Mouse (Mus musculus): ENCODE measurements around the gene Sema3c. TPM values are rescaled to one million over a fixed set of nuclear protein-coding genes. Genes with fewer than 3 reads are reported as not detected.

The Sema3c gene
- total RNA-seq, 2 experiments from 2014 or later = 13.3 to 13.7 TPM

DNA sequence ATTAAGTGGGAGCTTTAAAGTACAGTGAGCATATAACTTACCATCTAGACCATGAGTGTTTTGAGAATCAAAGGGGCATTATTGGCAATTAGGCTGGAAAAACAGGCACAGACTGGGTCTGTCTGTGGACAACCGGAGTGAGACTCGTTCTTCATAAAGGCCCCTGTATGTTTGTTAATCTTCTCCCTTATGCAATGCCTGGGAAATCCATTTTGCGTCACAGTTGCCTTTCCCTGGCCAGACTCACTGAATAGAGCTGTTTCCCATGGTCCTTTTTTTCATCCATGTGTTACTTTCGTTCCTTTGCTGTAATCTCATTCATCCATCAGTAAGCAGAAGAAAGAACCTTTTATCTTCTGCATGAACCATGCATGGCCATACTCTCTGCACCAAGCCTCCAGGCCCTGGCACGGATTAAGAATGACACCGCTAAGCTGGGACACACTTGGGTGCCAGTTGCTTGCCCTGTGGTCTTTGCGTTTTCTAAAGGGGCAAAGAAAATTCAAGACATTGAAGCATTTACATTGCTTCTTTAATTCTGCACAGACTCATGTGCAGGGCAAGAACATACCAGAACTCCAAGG lies 73.7 kb downstream of the Sema3c start:
- DNase-seq (ENCODE audit: low spot score in 2 of 2) = no peak

DNA sequence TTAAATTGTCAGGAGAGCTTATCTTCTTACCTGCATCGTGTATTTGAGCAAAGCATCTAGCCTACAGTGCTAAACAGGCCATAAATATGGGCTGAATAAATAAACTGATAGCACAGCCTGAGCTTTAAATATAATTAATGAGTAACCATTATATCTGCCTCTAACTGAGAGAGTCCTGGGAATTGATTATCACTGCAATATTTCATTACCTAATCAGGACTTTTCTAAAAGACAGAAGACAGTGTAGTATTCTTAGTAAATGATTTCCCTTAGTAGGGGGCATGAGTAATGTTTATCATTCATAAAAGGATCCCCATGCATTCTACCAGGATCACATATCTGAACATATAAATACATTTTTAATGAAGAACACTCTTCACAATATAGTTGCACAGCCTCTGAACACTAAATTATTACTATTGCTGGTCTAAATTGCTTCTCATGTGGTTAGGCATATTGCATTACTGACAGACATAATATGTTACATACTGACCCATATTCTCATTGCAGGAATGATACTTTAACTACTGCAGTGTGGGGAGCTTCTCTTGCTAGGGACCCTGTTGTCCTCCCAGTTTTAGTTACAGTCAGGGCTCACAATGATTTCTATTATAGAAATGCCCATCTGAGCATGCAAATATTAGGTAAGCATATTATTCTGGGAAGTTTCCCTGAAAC lies 74.9 kb downstream of the Sema3c start:
- DNase-seq (ENCODE audit: low spot score in 2 of 2) = no peak

DNA sequence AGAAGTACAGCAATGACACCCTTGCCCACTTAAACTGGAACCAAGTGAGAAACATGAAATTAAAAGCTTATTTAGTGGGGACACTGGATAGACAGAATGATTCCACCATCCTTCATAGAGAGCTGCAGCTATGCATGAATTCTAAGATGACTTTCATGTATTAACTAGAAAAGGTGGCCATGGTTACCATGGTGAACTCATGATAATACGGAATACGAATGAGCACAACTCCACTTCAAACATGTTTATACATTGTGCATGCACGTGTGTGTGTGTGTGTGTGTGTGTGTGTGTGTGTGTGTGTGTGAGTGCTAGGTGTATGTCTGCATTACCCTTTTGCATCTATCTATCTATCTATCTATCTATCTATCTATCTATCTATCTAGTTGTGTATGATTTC lies 87.1 kb downstream of the Sema3c start:
- DNase-seq (ENCODE audit: low spot score in 2 of 2) = no peak

DNA sequence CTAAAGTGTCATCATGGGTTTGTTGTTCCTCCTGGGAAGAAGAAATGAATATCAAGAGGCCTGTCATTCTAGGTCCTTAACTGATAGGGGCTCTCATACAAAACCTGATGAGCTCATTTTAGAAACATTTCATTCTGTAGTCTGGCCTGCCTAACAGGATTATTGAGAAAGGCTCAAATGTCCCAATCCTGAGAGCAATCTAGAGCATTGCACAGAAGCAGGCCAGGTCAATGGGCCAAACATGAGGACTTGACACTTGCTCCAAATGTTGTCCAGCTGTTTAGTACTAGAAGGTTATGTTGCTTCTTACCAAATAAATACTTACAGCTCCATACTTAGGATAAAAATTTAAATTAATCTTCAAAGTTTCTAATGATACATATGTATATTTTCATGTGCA lies 97.3 kb downstream of the Sema3c start:
- no peak for DNase-seq (ENCODE audit: low spot score in 2 of 2)

DNA sequence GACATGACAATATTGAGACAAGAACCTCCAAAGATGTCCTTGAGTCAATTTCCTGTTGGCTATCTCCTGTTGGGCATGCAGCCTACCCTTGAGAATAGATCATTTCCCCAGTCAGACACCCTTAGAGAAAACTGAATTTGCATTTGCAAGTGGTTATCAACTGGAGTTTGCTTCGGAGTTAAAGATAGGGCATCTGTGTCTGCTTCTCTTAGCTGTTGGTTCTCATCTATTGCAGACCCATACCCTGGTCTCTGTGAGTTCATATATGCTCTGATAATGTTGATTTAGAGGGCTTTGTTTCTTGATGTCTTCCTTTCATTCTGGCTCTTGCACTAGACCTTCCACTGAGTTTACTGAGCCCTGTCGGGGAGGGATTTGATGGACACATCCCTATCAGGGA lies 106.8 kb downstream of the Sema3c start:
- no peak for DNase-seq (ENCODE audit: low spot score in 2 of 2)

DNA sequence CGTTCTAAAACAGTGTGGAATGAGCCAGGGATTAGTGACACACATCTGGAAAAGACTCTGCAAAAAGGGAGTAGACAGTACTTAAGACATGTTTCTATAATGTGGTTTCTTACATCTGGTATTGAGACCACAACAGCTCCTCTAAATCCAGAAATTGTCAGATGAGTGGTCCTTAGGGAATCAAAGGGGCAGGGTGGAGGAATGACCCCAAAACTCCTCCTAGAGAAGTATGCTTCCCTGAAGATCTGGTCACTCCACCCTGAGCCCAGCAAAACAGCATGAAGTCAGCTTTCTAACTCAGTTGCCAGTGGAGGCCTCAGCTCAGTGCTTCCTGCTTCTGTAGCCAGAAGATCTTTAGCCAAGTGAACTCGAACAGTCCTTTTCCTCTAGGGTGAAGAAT lies 115.0 kb downstream of the Sema3c start:
- DNase-seq (ENCODE audit: low spot score in 2 of 2) = no peak

DNA sequence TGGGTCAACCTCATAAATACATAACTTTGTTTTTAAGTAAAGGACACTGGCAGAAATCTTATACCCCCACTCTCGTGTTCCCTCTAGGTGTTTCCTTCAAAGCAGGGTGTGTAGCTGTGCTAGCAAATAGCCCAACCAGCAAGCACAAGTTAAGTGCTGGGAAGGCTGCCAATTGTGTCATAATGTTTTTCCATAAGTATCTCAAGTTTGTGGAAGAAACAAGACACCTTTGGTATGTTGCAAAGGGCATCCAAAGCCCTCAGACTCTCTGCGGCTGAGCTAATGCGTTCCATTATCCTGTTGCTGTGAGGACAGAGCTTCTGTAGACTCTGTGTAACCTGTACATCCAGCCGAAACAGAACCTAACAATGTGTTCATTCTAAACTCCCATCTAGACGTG lies 115.5 kb downstream of the Sema3c start:
- DNase-seq (ENCODE audit: low spot score in 2 of 2) = no peak

DNA sequence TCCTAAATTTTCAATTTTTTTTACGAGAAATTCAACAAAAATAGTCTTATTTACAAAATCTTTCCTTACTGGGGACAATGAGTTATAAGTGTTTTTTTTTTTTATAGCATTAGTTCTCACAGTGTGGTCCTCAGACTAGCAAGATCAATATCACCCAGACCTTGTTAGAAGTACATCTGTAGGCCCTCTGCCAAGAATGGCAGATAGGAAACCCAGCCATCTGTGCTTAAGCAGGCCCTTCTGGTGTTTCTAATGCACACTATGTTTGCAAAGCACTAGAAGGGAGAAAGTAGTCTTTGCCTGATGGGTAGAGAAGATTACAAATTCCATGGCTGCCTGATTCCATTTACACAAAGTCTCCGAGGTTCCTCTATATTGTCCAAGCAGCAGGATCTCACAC lies 121.3 kb downstream of the Sema3c start:
- DNase-seq (ENCODE audit: low spot score in 2 of 2) = peak in 1 of 2 experiments; percentile 41

DNA sequence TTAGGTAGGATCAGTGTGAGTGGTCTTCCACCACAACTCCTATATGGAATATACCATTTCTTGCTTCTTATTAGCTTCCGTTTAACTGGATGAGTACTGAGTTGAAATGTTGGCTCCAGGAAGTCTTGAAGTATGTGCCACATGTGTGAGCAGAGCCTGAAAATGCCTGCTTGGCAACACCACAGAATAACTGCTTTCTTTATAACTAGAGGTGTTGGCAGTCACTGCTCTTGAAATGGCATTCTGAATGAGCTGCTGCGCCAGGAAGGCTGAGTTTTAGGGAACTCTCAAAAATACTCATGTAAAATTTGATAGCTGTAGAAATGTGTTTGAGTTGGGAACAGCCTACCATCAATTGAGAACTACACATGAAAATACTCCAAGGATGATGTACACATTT lies 124.8 kb downstream of the Sema3c start:
- DNase-seq (ENCODE audit: low spot score in 2 of 2) = no peak

DNA sequence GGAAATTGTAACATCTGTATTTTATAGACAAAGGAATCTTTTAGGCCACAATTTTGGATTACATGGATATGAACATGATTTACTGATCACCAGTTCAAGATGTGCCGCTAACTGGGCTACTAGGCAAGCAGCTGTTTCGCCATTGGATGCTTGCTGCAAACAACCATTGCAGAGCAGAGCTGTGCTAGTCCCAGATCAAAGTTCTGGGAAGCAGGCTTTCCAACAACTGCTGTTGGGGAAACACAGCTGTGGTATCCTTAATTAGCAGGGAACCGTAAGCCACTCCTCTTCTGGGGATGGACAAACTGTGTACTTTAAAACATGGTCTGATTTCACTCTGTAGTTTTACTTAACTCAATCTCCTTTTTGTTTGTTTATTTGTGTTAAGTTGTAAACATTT lies 130.1 kb downstream of the Sema3c start:
- DNase-seq (ENCODE audit: low spot score in 2 of 2) = no peak

DNA sequence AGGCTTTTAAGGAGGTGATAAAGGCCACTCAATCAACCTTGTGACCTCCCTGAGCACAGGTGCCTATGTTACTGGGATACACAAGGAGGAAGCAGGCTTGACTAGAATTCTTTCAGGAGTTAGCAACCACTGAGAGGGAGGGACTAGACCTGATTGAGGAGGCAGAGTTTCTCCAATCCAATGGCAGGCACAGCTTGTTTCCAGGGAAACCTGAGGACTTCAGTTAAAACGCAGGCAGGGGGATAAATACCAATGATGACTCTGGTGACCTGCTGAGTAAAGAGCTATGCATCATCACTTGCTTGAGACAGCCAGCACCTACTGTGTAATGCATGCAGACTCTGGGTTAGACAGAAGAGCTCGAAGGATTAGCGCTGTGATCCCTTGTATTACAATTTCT lies 133.0 kb downstream of the Sema3c start:
- no peak for DNase-seq (ENCODE audit: low spot score in 2 of 2)

DNA sequence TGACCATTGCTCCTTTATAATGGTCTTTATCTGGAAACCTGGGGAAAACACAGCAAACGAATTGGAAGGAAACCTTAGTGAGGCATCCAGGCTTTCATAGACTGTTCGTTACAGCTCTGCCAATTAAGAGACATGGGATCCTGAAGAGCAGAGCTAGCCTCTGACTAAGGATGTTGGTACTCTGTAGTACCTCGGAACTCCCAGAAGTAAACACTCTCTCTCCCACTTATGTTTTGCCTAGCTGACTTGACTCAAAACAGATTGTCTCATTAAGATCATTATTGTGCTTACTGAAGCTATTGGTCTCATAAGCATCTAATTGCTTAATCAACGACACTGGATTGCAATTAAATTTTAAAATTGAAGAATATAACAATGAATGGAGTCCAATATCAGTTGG lies 138.3 kb downstream of the Sema3c start:
- DNase-seq (ENCODE audit: low spot score in 2 of 2) = no peak

DNA sequence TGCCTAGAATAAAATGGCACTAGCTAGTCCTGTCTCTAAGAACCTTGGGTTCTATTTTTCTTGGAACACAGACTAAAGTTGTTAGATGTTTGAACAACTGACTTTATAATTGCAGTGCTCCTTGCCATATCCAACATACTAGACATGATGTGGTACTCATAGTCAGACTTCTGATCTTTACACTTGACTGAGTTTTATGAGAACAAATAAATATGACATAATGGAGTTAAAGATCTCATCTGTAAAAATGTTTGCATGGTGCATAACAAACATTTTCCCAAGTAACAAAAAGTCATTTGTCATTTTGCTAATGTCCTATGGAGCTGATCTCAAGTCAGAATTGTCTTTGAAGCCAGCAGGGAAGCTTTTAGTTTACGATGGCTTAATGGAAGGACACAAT lies 141.1 kb downstream of the Sema3c start:
- no peak for DNase-seq (ENCODE audit: low spot score in 2 of 2)

DNA sequence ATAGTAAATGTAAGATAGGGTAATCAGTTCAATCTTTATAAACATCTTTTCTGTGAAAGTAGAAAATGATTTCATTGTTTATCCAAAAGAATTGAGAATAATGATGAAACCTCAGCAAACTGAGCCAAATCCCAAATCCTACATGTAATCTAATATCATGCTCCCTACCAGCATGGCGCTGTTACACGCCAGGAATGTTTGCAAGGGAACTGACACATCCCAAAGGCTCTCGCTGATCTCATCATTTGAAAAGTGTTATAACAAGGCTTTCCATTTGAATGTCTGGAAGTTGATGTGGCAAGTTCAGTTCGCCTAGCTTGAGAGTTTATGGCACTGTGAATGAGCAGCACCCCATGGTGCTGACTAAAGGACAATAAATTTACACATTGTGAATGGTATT lies 145.9 kb downstream of the Sema3c start:
- no peak for DNase-seq (ENCODE audit: low spot score in 2 of 2)

DNA sequence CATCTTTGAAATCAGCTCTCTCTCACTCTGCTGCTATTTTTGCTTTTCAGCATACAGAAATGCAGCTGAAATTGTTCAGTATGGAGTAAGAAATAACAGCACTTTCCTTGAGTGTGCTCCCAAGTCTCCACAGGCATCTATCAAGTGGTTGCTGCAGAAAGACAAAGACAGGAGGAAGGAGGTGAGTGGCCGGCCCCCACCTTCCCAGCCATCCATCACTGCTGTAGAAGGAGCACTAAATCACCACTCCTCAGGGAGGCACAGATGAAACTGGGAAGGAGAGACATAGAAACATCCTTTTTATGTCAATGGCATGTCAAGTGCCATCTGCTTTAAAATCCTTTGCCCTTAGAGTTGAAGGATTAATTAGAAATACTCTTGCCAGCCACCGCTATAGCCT lies 149.9 kb downstream of the Sema3c start:
- DNase-seq (ENCODE audit: low spot score in 2 of 2) = no peak

DNA sequence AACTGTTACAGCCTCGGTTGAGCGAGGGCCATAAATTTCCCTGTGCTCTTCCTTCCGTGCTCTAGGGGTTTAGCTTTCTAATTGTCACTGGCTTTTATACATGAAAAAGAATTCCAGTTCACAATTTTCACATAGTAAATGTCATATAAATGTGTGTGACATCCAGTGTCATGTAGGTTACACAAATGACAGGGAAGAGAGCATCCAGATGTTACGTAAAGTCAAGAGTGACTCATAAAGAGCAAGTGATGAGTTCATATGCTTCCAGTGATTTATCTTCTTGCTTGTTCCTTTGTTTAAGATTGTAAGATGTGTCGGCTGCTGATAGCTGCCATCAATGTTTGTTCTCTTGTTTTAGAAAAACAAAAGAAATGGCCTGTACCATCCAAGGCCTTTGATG lies 154.0 kb downstream of the Sema3c start:
- DNase-seq (ENCODE audit: low spot score in 2 of 2) = no peak

DNA sequence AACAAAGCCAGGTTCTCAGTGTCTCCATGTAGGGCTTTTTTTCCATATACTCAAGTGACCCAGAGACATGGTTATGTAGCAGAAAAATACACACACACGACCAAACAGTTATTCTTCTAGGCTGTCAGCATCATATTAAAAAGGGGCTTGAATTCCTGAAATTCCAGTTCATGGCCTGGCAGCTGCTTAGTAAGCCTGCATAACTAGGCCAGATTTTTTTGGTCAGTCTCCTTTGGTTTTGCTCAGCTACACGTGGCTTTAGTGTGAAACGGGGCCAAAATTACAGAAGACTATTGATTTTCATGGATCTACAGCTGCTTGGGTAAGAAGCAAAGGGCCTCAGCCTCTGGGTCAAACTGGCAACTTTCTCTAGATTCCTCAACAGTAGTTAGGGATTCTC lies 165.7 kb downstream of the Sema3c start:
- DNase-seq (ENCODE audit: low spot score in 2 of 2) = no peak

DNA sequence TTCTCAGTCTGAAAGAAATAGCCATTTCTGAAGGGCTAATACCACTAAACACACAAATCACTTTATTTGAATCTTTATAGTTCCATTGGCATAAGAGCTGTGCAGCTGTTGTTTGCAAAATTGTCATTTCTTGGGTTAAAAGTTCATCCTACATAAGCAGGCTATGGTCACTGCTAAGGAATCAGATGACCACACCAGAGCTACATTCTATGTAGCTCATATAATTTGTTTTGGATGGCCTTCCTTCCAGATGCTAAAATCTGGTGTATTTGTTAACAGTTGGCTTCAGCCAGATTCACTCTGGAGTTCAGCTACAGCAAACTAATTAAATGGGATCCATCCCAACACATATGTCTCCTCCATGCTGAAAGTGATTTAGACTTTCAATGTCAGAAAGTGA lies 172.4 kb downstream of the Sema3c start:
- no peak for DNase-seq (ENCODE audit: low spot score in 2 of 2)

DNA sequence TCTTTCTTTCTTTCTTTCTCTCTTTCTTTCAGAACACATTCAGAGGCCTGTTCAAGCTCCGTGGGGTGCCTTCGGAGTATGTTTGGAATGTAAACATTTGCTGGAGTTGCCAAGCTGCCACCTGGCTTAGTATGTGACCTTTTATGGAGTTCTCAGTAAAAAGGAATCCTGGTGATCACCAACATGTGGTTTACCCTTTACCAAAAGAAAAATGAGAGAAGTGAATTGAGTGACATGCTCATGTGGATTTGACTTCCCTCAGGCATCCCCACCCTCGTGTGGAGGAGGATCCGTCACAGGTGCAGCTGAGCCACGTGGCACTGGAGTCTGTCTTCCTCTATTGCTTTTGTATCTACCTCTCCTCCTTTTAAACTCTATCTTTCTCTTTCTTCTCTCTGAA lies 173.1 kb downstream of the Sema3c start:
- no peak for DNase-seq (ENCODE audit: low spot score in 2 of 2)

DNA sequence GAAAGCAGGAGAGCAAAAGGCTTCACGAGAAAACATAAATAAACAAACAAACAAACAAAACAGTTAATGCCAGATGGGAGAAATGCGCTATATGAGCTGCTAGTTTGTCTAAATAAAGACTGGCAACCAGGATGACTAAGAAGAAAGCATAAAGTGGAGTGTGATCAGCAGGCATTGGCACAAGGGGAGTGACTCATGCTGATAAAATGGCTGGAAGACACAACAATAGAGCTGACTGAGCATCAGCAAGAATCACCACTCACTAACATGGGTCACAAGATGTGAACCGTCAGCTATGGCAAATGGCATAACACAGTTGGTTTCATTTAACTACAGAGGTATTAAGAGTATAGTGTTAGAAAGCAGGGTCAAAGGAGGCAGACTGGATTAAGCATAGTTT lies 174.2 kb downstream of the Sema3c start:
- DNase-seq (ENCODE audit: low spot score in 2 of 2) = no peak

DNA sequence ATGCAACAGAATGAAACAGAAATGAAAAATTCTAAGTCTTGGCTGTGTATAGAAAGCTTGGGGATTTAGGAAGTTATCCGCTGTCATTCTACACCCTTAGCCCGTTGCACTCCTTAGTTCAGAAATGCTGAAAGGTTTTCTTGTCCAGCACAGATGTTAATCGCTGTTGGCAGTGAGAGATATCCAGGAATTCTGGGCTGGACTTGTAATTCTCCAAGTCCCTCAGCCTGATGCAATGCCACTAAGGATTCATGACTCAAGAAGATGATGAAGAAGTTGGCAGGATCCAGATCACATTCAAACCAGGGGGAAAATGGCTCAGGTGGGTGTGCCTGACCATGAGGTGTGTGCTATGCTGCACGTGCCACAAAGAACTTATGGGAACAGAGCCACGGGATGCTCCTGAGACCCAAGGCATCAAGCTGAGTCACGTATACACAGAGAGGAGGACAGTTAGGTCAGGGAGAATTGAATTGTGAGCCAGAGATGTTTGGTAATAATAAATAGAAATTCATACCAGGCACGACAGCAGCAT lies 179.5 kb downstream of the Sema3c start:
- DNase-seq (ENCODE audit: low spot score in 2 of 2) = no peak

DNA sequence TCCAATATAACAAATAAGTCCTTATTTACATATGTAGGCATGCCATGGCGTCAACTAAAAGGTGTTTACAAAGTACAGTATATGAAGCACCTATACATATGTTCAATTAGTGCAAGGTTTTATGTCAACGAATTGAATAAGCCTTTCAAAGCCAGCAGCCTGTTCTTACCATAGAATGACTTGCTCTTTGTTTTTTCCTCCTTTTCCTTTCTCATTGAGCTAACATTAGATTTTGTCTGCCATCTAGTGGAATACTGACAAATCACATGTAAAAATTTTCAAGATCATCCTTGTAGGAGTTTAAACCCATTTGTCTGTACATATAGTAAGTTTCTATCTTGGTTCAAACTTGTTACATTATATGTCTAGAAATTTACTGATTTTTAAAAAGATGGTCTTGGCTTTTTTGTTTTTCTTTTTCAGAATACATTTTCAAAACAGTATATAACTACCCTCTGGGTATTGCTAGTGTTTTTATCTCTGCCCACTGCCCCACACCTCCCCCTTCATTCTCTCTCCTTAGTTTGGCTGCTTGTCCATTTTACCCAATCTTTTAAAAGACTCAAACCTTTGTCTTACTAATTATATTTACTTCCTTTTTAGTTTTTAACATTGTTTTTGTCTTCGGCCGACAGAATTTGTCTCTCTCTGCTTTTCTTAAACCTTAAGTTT lies 192.1 kb downstream of the Sema3c start:
- DNase-seq (ENCODE audit: low spot score in 2 of 2) = peak in 1 of 2 experiments; percentile 51

DNA sequence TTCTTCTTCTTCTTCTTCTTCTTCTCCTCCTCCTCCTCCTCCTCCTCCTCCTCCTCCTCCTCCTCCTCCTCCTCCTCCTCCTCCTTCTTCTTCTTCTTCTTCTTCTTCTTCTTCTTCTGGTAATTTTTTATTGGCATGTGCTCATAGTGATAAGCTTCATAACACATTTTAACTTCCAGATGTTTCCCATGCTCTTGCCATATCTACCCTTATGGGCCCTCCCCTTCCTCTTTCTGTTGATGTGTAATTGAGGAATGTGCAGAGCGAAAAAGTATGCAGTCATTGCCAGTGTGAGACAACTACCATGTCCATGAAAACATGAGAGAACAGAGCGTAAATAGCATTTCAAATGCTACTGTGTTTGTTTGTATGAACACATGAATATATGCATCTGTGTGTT lies 196.2 kb downstream of the Sema3c start:
- no peak for DNase-seq (ENCODE audit: low spot score in 2 of 2)
